In the genomic region with DNA sequence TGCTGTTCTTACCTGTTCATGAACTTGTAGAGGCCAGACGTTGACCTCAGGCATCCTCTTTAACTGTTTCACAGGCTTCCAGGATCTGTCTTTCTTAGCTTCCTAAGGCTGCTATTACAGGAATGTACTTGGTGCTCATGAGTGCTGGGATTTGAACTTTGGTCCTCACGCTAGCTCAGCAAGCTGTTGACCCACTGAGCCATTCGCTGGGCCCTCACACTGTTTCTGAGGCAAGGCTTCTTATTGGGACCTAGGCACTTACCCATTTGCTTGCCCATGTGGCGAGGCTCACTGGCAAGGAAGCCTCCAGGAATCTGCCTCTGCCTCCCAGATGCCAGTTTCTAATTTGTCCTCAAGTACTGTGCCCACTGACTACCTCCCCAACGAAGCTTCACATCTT, we compare ENCODE assay signal across 11 mouse cellular contexts. TPM values are rescaled to one million over a fixed set of nuclear protein-coding genes. Genes with fewer than 3 reads are reported as not detected.
DNase-seq lines count a peak whose midpoint lies in the region; ATAC-seq and TF ChIP-seq lines count a peak whose summit lies in the region.
"Had no signal": no experiment of that assay in that cellular context is flagged by ENCODE, and none has a peak within 500 bp of the region (broad histone marks: within the 10 kb centered on the region; RNA-seq: fewer than 3 reads in every experiment).

No protein-coding gene starts in this region.

- peak overlapping the region; percentile 77 for H3K4me2 ChIP-seq in lung, embryonic 14.5 days
- H3K4me2 ChIP-seq in liver, embryonic 15.5 days = peak overlapping the region; percentile 92

- H3K27me3 ChIP-seq in lung, embryonic 14.5 days (ENCODE audit: insufficient read depth, low read length) = 0 out of 2 replicates have a peak, but pooled peaks cover 2% of the 10 kb centered on the region
- H3K27me3 ChIP-seq in liver, embryonic 15.5 days = peaks cover 5% of the 10 kb centered on the region

- WGBS in lung, embryonic 14.5 days = 51% methylated on average over 5 of the region's 5 CpGs
- WGBS in liver, embryonic 15.5 days (ENCODE audit: insufficient replicate concordance) = 46% methylated on average over 5 of the region's 5 CpGs

- no peak for TF ChIP-seq CTCF in lung, embryonic 14.5 days (IDR thresholded peaks at IDR 0.05; ENCODE audit: low read depth)

- H3K9ac ChIP-seq in lung, embryonic 14.5 days = no peak overlapping the region
- no peak overlapping the region for H3K9ac ChIP-seq in liver, embryonic 15.5 days

- ATAC-seq in lung, embryonic 14.5 days (ENCODE audit: insufficient read depth) = no peak
- no peak for ATAC-seq in liver, embryonic 15.5 days (ENCODE audit: insufficient read depth)

- no peak overlapping the region for H3K27ac ChIP-seq in lung, embryonic 14.5 days (ENCODE audit: low read depth)
- no peak overlapping the region for H3K27ac ChIP-seq in liver, embryonic 15.5 days (replicated peaks)
- H3K27ac ChIP-seq: midbrain, embryonic 12.5 days had no signal

- no peak overlapping the region; the same call in 1 of the 2 replicates for H3K4me3 ChIP-seq in lung, embryonic 14.5 days (ENCODE audit: low read depth, low read length)
- H3K4me3 ChIP-seq in liver, embryonic 15.5 days (replicated peaks) = peak overlapping the region; percentile 100; the same call in 1 of the 2 replicates

- intact Hi-C loops in heart, postnatal 14 days (cut with DNase I) = loop anchor here (5.0 kb wide), 1 partner anchor 123 kb away; no protein-coding TSS in a partner anchor

- 0 out of 2 replicates have a peak, but pooled peaks cover 3% of the 10 kb centered on the region for H3K36me3 ChIP-seq in lung, embryonic 14.5 days (ENCODE audit: insufficient read depth)
- H3K36me3 ChIP-seq in liver, embryonic 15.5 days (replicated peaks) = no peaks in the 10 kb centered on the region
- H3K36me3 ChIP-seq: midbrain, embryonic 12.5 days had no signal

- no peaks in the 10 kb centered on the region for H3K9me3 ChIP-seq in lung, embryonic 14.5 days (ENCODE audit: low read depth, low read length)
- no peaks in the 10 kb centered on the region for H3K9me3 ChIP-seq in liver, embryonic 15.5 days (replicated peaks)
- H3K9me3 ChIP-seq: midbrain, embryonic 12.5 days had no signal

- H3K4me1 ChIP-seq in lung, embryonic 14.5 days (ENCODE audit: insufficient read depth) = no peaks in the 10 kb centered on the region; the same call in 1 of the 2 replicates
- H3K4me1 ChIP-seq in liver, embryonic 15.5 days (replicated peaks) = peaks cover 37% of the 10 kb centered on the region

- DNase-seq in heart, adult 11 months = peak; percentile 88
- no peak for DNase-seq in heart, postnatal 14 days
- DNase-seq in lung, embryonic 14.5 days = no peak
- DNase-seq in lung, postnatal 36 days = no peak
- peak; percentile 32 for DNase-seq in induced T-regulatory cell, adult 2 months (ENCODE audit: low read depth)
- DNase-seq in layer of hippocampus, postnatal 10 days (ENCODE audit: low spot score in 2 of 2) = no peak
- DNase-seq in cerebellum, adult 8-10 months = no peak
- DNase-seq: right cerebral cortex, adult 18-20 months had no signal

RNA-seq across cellular contexts. Expression of a gene that starts 1.4 kb away (rescaled TPM):
- total RNA-seq in heart, postnatal 14 days (2021) = 10 to 100 TPM; 89.0 to 91.2 TPM
- 91.2 and 96.3 TPM in 2 replicates for polyA plus RNA-seq in lung, embryonic 14.5 days (2014; fragmentation: Nextera tagmentation; extraction: Ambion mirVana)
- 45.5 and 47.1 TPM in 2 replicates for polyA plus RNA-seq in liver, embryonic 15.5 days (2015; fragmentation: Nextera tagmentation; extraction: Ambion mirVana)
- 10 to 100 TPM; 89.5 to 92.4 TPM for total RNA-seq in layer of hippocampus, postnatal 10 days (2021)

RNA-seq across cellular contexts. Expression of a gene that starts 1.8 kb away (rescaled TPM):
- total RNA-seq in heart, postnatal 14 days (2021) = under 1 TPM in 1 of 2 experiments, not detected in 1; 0.56 TPM
- 1.3 and 2.0 TPM in 2 replicates for polyA plus RNA-seq in lung, embryonic 14.5 days (2014; fragmentation: Nextera tagmentation; extraction: Ambion mirVana)
- polyA plus RNA-seq in liver, embryonic 15.5 days (2015; fragmentation: Nextera tagmentation; extraction: Ambion mirVana) = 0.40 and 0.77 TPM in 2 replicates
- total RNA-seq in layer of hippocampus, postnatal 10 days (2021) = 1 to 10 TPM in 1 of 2 experiments, under 1 TPM in 1; 0.91 to 1.7 TPM
- polyA plus RNA-seq: embryonic facial prominence, embryonic 11.5 days had no signal

Comparison
In these comparisons a context has a peak if more than half of its experiments do, and no peak if none do; other contexts are left out.
1. DNase-seq: peak in heart, adult 11 months (single experiment) and induced T-regulatory cell, adult 2 months (single experiment); none in heart, postnatal 14 days (0 of 2), lung, embryonic 14.5 days (single experiment), lung, postnatal 36 days (single experiment), layer of hippocampus, postnatal 10 days (0 of 2) and cerebellum, adult 8-10 months (single experiment).